Mouse (Mus musculus): ENCODE measurements around the gene Twf2.
A peak's percentile ranks its signal among the peaks of the same experiment; 100 is the strongest.

The Twf2 gene

DNA sequence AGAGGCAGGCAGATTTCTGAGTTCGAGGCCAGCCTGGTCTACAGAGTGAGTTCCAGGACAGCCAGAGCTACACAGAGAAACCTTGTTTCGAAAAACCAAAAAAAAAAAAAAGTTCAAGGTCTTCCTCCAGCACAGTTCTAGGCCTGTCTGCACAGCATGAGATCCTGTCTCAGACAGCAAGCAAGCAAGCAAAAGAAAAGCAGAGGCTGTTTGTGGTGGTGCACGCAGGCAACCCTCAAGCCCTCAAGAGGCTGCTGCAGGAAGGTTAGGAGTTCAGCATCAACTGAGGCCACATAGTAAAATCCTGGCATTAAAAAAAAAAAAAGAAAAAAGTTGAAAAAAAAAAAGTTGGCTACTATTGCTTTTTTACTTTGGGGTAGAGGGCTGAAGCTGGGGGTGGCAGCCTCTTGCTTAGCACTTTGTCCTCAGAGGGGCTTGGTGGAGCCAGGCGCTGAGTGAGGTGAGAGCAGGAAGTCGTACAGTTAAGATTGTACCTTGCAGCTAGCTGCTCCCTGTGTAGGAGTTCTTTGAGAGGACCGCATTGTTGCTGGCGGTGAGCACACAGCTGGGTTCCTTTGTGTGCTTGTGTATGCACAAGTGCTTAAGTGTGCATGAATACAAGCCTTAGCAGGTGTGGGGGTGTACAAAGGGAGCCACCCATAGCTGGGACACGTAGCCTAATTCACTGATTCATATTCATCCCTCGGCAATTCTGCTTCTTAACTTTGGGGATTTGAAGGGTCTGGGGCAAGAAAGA is 8.1 kb downstream of the Twf2 start:
- DNase-seq (ENCODE audit: low spot score in 2 of 2), result no peak

DNA sequence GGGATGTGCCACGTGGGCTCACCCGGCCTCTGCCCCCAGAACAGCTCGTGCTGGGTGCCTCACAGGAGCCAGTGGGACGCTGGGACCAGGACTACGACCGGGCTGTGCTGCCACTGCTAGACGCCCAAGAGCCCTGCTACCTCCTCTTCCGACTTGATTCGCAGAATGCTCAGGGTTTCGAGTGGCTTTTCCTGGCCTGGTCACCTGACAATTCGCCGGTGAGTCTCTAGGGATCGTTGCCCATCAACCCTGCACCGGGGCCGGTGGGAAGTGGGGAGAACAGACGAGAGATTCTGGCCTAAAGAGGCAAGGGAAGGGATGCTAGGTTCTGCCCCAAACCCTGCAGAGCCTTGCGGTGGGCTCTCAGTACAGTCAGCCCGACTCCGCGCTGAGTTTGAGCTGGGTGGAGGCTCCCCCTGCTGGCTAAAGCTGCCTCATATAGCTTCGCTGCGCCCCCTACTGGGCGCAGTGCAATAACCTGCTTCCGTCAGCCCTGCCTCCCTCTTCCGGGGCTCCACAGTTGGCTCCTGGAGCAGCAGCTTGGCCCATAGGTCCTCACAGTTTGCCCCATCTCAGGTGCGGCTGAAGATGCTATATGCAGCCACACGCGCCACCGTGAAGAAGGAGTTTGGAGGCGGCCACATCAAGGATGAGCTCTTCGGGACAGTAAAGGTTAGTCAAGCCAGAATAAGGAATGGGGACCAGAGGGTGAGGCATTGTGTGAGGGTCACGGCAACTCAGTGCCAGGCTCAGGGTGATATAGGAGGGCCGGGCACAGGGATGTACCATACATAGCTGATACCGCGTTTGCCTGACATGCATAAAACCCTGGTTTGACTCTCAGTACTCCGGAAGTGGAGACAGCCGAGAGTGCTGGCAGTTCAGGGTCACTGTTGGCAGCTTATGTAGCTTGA is 9.0 kb downstream of the Twf2 start:
- peak; percentile 53 to 75 for DNase-seq (ENCODE audit: low spot score in 2 of 2)

DNA sequence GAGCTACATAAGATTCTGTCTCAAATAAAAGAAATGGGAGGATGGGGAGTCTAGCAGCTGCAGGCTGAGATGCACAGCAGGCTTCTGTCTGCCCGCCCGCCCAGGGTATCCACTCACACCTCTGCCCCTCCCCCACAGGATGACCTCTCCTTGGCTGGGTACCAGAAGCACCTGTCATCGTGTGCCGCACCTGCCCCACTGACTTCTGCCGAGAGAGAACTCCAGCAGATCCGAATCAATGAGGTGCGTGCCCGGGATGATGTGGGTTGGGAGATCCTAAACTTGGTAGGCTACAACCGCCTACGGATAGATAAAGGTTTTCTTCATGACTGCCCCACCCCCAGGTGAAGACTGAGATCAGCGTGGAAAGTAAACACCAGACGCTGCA is 9.7 kb downstream of the Twf2 start:
- no peak for DNase-seq (ENCODE audit: low spot score in 2 of 2)

DNA sequence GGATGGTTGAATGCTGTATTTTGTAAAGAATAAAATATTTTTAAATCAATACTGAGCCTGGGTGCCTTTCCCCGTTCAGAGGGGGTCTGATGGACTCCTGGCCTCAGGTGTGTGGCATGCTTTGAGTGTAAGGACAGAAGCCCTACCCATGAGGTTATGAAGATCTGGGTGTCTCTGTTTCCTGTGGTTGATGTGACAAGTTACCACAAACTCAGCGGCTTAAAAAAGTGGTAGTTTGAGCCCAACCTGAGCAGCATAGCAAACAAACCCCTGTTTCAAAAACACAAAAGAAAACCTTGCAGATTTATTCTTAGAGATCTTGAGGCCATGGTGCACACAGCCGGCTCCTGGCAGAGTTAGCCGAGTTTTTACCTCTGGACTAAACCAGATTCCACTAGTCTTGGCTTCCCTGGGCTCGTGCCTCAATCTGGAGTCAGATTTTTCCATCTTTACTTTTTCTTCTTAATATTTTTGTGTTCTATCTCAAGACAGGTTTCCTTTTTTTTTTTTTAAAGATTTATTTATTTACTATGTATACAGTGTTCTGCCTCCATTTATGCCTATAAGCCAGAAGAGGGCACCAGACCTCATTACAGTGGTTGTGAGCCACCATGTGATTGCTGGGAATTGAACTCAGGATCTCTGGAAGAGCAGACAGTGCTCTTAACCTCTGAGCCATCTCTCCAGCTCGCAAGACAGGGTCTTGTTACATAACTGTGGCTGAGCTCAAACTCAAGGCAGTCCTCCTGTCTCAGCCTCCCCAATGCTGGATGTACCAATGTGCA is 12.6 kb downstream of the Twf2 start:
- no peak for DNase-seq (ENCODE audit: low spot score in 2 of 2)

DNA sequence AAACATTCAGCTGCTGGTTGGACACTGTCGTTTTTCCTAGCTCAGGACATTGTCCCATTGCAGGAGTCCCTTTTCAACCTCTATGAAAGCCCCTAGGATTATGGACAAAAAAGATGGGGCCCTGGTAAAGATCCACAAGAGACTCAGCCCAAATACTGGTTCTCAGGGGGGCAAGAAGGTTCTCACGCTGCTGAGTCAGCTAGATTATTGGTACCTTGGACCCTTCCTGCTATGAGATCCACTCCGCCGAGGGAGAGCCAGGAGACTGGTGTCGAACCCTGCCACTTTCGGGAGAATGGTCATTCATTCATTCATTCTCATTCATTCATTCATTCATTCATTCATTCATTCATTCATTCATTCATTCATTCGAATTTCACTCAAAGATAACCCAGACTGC is 14.1 kb downstream of the Twf2 start:
- DNase-seq (ENCODE audit: low spot score in 2 of 2), result no peak

DNA sequence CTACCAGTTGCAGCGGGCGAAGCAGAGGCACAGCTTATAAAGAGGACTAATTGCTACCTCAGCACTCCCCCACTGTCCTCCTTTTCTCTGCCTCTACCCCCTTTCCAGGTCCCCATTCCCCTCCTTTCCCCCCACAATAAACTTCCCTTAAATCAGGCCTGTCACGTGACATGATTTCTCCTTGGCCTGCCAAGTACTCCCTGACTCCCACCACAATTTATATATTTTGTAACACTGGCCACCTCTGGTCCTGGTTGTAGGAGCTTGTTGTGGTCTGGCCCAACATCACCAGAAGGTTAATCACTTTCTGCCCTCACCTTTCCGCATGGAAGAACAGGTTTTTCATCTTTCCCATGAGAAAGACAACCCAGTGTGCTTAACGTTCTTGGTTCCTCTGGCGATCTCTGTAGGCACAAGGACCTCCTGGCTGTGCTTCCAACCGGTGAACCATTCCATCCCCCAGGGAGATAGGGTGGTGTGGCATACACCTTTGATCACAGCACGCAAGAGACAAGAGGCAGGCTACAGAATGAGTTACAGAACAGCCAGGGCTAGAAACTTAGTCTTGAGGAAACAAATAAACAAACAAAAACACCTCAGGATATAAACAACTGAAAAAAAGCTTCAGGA is 18.1 kb downstream of the Twf2 start:
- no peak for DNase-seq (ENCODE audit: low spot score in 2 of 2)

DNA sequence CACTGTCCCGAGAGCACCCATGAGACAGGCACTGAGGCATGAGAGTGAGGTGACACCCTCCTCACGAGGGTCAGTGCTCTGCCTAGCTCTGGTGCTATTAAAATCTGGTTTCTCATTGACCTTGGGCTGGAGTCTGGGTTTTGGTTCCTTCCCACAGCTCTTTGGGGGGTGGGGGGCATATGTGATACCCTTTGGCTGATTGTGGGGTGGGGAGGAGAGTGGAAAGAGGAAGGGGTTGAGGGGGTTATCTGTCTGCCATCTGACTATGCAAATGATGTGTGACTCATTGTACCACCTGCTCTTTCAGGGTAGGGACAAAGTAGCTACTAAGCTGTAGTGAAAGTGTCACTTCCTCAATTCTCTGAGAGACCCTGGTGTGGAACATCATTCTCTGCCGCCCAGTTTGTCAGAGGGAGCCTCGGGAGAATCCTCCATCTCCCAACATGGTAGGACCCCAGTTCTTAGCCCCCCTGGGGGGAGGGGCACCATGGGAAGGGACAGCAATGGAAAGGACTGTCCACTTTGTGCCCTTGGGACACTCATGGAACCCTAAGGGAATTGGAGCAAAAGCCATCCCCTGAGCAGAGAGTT is 19.4 kb downstream of the Twf2 start, which contains the start of gene Tlr9:
TSS of gene Tlr9 (plus strand) at position 338 of the 591 bp plus-strand sequence.
- DNase-seq (ENCODE audit: low spot score in 2 of 2), result no peak

DNA sequence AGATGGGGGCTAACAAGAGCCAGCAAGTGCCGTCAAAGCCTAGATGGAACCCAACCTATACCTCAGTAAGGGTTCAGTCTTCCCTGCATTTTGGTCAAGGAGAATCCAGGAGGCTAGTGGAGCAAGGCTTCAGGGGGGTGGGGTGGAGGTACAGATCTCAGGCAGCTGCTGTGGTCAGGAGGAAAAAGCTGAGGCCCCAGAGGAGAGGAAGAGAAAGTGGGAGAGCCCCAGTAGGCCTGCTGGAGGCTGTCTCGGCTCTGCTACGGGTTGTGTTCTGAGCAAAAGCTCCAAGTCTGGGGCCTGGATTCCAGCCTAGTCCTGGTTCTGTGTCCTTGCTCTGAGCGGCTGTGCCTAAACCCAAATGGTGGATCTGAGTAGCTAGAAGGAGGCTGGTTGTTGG is 20.1 kb downstream of the Twf2 start:
- DNase-seq (ENCODE audit: low spot score in 2 of 2), result no peak

DNA sequence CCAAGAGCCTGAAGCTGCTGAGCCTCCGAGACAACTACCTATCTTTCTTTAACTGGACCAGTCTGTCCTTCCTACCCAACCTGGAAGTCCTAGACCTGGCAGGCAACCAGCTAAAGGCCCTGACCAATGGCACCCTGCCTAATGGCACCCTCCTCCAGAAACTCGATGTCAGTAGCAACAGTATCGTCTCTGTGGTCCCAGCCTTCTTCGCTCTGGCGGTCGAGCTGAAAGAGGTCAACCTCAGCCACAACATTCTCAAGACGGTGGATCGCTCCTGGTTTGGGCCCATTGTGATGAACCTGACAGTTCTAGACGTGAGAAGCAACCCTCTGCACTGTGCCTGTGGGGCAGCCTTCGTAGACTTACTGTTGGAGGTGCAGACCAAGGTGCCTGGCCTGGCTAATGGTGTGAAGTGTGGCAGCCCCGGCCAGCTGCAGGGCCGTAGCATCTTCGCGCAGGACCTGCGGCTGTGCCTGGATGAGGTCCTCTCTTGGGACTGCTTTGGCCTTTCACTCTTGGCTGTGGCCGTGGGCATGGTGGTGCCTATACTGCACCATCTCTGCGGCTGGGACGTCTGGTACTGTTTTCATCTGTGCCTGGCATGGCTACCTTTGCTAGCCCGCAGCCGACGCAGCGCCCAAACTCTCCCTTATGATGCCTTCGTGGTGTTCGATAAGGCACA is 22.7 kb downstream of the Twf2 start:
- DNase-seq (ENCODE audit: low spot score in 2 of 2), result no peak

DNA sequence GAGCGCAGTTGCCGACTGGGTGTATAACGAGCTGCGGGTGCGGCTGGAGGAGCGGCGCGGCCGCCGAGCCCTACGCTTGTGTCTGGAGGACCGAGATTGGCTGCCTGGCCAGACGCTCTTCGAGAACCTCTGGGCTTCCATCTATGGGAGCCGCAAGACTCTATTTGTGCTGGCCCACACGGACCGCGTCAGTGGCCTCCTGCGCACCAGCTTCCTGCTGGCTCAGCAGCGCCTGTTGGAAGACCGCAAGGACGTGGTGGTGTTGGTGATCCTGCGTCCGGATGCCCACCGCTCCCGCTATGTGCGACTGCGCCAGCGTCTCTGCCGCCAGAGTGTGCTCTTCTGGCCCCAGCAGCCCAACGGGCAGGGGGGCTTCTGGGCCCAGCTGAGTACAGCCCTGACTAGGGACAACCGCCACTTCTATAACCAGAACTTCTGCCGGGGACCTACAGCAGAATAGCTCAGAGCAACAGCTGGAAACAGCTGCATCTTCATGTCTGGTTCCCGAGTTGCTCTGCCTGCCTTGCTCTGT is 23.3 kb downstream of the Twf2 start:
- no peak for DNase-seq (ENCODE audit: low spot score in 2 of 2)

DNA sequence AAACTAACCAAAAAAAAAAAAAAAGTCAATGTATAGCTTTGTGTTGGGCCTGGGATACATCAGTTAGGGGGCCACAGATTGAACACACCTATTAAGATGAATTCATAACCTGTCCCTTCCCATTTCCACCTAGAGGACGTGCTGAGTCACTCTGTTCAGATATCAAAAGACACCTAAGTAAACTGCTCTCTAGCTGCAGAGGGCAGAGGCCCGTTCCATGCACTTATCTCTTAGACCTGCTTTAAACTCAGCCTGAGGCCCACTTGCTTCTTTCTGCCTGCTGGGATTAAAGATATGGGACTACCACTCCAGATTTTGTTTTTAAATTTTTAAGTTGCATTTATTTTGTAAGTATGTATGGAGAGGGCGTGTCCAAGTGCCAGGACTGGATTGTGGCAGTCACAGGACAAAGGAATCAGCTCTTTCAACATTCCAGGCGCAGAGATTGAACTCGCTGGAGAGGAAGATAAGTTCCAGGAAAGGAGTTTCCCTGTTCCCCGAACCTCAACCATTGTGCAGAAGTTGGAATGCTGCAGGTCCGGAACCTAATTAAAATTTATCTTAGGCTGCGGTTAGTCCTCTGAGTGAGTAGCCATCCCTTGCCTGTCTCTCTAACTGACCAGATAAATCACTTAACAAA is 25.0 kb downstream of the Twf2 start:
- DNase-seq (ENCODE audit: low spot score in 2 of 2), result no peak

DNA sequence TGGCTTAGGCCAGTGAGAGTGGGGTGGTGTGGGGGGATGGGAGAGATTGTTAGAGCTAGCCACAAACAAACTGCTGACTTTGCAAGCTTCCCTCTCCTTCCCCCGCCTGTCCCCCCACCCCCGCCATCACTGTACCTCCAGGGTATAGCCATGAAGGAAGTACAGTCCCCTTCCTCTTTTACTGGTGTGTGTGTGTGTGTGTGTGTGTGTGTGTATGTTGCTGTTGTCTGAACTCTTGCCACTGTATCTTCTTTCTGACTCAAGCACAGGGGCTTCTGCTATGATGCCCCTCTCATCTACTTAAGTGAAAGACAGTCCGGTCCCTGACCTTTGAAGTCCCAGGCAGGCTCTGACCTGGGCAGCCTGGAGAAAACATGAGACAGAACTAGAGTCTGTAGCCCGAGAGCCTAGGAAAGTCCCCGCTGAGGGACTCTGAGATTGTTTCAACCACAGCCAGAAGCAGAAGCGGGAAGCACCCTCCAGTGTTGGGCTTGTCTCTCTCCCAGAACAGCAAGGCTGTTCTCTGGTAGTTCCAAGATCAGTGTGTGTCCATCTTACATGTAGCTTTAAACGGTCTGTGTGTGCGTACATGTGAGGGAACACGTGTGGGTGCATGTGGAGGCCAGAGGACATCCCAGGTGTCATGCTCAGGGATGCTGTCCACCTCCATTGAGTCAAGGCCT is 27.3 kb downstream of the Twf2 start:
- no peak for DNase-seq (ENCODE audit: low spot score in 2 of 2)

DNA sequence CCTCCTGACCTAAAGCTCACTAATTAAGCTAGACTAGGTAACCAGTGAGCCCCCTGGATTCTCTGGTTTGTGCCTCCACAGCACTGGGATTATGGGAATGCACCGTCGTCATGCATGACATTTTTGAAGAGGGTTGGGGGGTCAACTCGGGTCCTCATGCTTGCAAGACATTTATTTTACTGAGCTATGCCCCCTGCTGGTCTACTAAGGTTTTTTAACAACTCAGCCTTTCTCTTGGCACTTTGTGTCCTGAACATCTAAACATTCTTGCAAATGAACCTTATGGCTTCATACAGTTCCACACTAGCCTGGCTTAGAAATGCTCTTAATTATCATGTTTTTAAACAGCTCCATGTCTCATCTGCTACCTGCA is 27.8 kb downstream of the Twf2 start:
- no peak for DNase-seq (ENCODE audit: low spot score in 2 of 2)

DNA sequence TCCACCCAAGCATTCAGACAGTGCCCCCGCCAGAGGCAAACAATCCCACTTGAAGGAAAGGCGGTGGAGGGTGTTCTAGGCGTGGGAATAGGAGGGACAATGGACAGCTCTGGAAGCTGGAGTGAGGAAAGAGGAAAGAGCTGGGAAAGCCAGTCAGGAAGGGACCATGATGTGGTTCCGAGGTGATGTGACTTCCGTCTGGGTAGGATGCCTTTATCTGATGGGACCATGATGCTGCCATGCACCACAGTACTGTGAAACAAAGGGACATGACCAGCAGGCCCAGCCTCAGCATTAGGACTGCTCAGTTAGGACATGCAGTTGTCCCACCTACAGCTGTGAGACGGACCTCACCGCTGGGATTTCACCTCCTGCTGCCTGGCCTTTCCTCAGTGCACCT is 28.3 kb downstream of the Twf2 start:
- DNase-seq (ENCODE audit: low spot score in 2 of 2), result no peak

DNA sequence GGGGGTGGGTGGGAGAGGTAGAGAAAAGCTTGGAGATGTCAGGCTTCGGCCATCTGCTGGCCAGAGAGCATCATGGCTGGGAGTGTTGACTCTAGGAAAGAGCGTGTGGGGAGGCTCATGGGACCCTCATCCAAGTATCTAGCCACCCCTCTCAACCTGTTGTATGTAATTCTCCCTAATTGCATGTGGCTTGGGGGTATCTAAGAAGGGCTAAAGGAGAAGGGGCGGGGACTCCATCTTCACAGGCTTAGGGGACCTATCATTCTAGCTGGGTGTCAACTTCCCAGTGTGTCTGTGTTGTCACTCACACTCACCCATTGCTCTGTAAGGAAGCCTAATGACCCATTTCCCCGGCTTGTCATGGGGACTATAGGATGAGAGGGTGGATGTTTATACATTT is 28.9 kb downstream of the Twf2 start:
- no peak for DNase-seq (ENCODE audit: low spot score in 2 of 2)

DNA sequence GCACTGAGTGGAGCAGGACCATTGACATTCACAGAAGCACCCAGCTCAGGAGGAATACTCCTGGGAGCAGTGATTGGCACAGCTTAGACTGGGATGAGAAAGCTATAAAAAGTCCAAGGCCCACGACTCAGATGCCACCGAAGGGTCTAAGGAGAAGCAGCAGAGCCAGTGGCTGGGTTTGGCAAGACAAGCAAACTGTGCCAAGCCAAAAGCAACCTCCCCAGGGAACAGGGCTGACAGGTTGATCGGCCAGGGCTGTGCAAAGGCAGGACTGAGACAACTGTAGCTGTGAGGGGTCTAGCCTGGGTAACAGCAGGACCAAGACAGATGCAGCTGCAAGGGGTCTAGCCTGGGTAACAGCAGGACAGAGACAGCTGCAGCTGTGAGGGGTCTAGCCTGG is 30.0 kb downstream of the Twf2 start:
- no peak for DNase-seq (ENCODE audit: low spot score in 2 of 2)

DNA sequence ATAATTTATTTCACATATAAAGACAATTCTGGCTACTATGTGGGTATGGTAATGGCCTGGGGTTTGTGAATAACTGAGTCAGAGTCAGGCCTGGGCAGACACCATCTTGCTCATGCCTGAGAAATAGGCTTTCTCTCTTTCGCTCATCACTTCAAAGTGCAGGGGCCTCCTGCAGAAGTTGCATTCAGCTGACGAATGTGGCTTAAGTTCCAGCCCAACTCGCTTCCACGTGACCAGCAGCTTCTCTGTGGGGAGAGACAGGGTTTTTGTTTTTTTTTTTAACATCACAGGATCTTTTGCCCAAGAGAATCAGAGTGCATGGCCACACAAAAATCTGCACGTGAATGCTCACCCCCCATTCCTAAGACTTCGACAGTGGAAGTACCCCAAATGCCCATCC is 31.0 kb downstream of the Twf2 start:
- no peak for DNase-seq (ENCODE audit: low spot score in 2 of 2)

DNA sequence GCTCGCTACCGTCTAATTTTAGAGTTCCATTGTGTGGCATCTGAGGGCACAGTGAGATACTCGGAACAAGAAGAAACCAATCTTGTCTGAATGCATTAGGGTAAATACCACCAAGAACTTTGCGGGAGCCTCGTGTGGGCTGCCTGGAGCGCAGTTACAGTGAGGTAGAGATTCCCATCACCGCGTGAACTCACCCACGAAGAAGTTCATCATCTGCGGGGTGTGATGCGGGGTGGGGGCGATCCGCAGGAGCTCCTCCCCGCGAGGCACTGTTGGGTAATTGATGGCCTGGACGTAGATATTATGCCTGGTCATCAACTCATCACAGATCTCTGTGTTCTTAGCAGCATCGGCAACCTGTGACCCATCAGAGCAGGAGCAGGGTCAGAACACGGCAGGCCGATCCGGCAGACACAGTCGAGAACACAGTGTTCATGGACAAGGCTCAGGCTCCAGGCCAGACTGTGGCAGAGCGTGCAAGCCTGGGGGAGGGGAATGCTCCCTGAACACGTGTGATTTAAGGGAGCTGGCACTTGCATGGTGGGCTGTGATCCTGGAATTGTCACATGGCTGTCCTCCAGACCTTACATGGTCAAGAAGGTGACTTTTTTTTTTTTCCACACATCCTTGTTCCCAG is 32.4 kb downstream of the Twf2 start:
- DNase-seq (ENCODE audit: low spot score in 2 of 2), result no peak

Data from right cerebral cortex, postnatal 36 days (tissue).